Mouse (Mus musculus) liver, embryonic 14.5 days (tissue): Measurements from ENCODE around the gene Ttc41.

Experiments used
- CTCF ChIP-seq: IDR thresholded peaks from 2 replicates; pipeline ENCODE4 v1.5.1; 2016; ENCODE audit warnings: antibody characterized with exemption, low read depth, control low read depth
- EP300 ChIP-seq: IDR thresholded peaks from 2 replicates; pipeline ENCODE4 v1.6.1; 2016; ENCODE audit warnings: antibody characterized with exemption, low read depth

DNA sequence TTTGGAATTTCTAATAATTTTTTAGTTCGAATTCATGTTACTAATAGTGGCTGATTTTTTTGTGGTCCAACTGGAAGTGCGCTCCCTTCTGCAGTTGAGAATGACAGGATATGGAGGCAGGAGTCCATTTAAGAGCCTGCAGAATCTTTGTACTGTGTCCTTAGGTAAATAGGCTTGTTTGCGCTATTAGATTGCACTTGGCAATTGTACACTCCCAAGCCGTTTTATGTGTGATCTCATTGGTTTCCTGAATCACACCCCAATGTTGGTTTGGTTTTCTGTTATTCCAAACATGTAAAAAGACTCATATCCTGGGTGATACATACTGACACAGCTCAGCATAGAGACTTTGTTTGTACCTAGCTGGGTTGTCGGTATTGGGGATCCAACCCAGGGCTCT lies 78.0 kb downstream of the Ttc41 start:
- TF ChIP-seq CTCF (no peak), EP300 (no peak)
